Mouse (Mus musculus): ENCODE measurements around the gene Rapgef2. TPM values are rescaled to one million over a fixed set of nuclear protein-coding genes. Genes with fewer than 3 reads are reported as not detected.

Rapgef2 gene
- polyA plus RNA-seq, 1 experiment from 2014 or later = 7.3 TPM

DNA sequence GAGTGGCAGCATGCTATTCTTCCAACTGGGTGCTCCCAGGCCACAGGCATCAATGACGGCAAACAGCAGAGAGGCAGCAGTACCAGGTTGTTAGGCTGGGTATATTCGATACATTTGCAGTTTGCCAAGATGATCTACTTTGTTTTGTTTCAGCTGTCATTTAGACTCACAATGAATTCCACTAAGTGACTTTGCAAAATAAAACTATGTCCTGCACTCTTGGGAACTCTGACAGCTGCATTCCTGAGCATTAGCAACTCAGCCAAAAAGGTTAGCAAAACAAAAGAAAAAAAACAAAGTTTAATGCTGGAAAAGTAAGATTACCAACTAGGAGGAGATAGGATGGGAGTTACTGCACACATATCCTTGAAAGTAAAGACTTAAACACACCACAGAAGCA lies 3.3 kb downstream of the Rapgef2 start:
- no peak for ATAC-seq (ENCODE audit: insufficient number of reproducible peaks, low FRiP score, low TSS enrichment, low read depth)
- Histone ChIP-seq H3K9ac (no peak overlapping the region), H3K4me2 (replicated peaks) (no peak overlapping the region), H3K4me1 (peaks cover 42% of the 10 kb centered on the region), H3K27me3 (no peaks in the 10 kb centered on the region), H3K27ac (replicated peaks) (no peak overlapping the region), H3K9me3 (replicated peaks) (no peaks in the 10 kb centered on the region), H3K4me3 (replicated peaks) (no peak overlapping the region), H3K36me3 (no peaks in the 10 kb centered on the region)
- 24% methylated on average over 2 of the region's 2 CpGs for WGBS

DNA sequence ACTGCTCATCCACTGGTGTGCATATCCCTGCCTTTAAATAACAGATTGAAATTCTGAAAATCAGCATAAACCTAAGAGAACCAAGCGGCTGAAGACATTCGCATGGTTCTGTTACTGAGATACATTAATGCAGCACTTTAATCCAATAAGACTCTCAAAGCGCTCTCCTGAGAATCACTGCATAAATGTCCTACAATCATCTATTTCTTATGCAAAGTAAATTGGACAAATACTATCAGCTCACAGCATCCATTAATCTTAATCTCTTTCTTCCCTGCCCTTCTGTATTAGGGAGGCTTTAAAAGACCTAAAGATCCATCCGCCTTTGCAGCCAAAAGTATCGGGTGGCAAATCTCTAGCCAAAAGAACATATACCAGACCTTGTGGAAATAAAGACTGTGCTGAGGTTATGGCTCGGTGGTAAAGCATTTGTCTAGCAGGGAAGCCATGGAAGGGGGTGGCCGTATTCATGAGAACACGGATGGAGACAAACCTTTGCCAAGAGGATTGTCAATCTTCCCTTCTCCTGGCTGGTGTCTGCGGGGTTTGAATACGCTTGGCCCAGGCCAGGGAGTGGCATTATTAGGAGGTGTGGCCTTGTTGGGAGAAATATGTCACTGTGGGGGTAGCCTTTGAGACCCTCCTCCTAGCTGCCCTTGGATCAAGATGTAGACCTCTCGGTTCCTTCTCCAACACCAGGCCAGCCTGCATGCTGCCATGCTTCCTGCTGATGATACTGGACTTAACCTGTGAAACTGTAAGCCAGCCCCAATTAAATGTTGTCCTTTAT lies 10.3 kb downstream of the Rapgef2 start:
- H3K9ac ChIP-seq = no peak overlapping the region
- ATAC-seq (ENCODE audit: insufficient number of reproducible peaks, low FRiP score, low TSS enrichment, low read depth) = no peak
- no peak overlapping the region for H3K4me2 ChIP-seq (replicated peaks)
- H3K4me1 ChIP-seq = peaks cover 24% of the 10 kb centered on the region
- 72% methylated on average over 11 of the region's 11 CpGs for WGBS
- H3K9me3 ChIP-seq (replicated peaks) = no peaks in the 10 kb centered on the region
- no peak overlapping the region for H3K27ac ChIP-seq (replicated peaks)
- no peak overlapping the region for H3K4me3 ChIP-seq (replicated peaks)
- no peaks in the 10 kb centered on the region for H3K27me3 ChIP-seq
- no peaks in the 10 kb centered on the region for H3K36me3 ChIP-seq

DNA sequence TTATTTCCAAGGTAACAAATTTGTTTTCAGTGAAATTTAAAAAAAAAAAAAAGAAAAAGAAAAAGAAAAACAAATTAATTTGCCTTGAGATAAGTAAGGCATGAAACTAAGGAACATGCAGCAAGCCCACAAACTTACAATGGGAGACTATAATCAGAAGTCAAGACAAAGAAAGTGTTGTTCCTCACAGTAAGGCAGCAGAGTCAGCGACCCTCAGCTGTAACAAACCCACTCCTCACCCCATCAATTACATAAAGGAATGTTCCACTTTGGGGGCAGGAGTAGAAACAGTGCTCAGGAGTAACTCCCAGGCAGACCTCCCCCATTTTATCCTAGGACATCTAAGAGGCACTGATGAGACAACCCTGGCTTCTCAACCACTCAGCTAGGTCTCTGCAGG lies 13.0 kb downstream of the Rapgef2 start:
- no peak for ATAC-seq (ENCODE audit: insufficient number of reproducible peaks, low FRiP score, low TSS enrichment, low read depth)
- peaks cover 31% of the 10 kb centered on the region for H3K4me1 ChIP-seq
- WGBS = 21% methylated on average over 1 of the region's 1 CpGs

DNA sequence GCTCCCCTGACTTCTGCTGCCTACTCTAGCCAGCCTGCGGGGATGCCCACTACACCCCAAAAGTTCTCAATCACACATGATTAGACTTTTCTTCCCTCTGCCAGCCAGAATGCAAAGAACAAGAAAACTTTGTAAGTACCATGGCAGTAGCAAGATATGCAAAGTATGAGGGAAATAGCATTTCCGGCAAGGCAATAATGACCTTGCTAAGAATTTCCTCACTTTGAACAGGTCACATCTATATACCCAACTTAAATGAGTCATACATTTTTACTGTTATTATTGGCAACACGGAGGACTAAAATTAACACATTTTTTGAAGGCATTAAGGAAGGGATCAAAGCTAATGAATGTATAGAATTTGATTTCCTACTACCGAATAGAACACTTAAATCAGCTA lies 13.4 kb downstream of the Rapgef2 start:
- Histone ChIP-seq H3K36me3 (no peaks in the 10 kb centered on the region), H3K4me1 (peaks cover 27% of the 10 kb centered on the region), H3K9ac (no peak overlapping the region), H3K4me3 (replicated peaks) (no peak overlapping the region), H3K9me3 (replicated peaks) (no peaks in the 10 kb centered on the region), H3K4me2 (replicated peaks) (no peak overlapping the region), H3K27ac (replicated peaks) (no peak overlapping the region), H3K27me3 (no peaks in the 10 kb centered on the region)
- ATAC-seq (ENCODE audit: insufficient number of reproducible peaks, low FRiP score, low TSS enrichment, low read depth) = no peak
- 63% methylated on average over 4 of the region's 4 CpGs for WGBS

More for the DNA sequence above, 13.0 kb downstream of the Rapgef2 start:
- no peak overlapping the region for H3K27ac ChIP-seq (replicated peaks)
- no peak overlapping the region for H3K4me3 ChIP-seq (replicated peaks)
- no peak overlapping the region for H3K4me2 ChIP-seq (replicated peaks)
- H3K9me3 ChIP-seq (replicated peaks) = no peaks in the 10 kb centered on the region
- no peaks in the 10 kb centered on the region for H3K27me3 ChIP-seq
- no peak overlapping the region for H3K9ac ChIP-seq
- no peaks in the 10 kb centered on the region for H3K36me3 ChIP-seq

DNA sequence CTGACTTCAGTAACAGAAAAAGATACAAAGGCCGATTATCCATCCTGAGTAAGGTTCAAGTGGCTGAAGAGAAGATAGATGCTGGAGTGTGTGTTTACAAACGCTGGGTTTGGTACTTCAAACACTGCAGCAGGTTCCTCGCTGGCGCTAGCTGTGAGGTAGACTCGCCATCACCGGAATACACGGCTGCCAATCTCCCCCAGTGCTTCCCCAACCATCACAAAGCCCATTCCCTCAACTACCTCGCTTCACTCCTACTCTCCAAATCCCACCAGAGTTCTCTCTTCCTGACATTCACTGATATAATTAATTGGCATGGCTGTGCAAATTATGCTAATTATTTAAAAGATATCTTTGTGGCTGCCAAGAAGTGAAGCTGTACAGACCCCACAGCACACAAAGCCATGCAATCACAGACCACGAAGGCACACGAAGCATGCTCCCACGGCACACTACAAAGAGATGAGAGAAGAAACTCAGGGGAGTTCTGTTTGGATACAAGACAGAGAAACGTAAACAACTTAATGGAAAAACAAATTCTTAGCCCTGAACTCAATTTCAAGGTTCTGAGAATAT lies 15.2 kb downstream of the Rapgef2 start:
- H3K9me3 ChIP-seq (replicated peaks) = no peaks in the 10 kb centered on the region
- no peak for ATAC-seq (ENCODE audit: insufficient number of reproducible peaks, low FRiP score, low TSS enrichment, low read depth)
- H3K27ac ChIP-seq (replicated peaks) = no peak overlapping the region
- no peak overlapping the region for H3K4me2 ChIP-seq (replicated peaks)
- no peaks in the 10 kb centered on the region for H3K36me3 ChIP-seq
- 58% methylated on average over 12 of the region's 12 CpGs for WGBS
- H3K4me1 ChIP-seq = peaks cover 27% of the 10 kb centered on the region
- H3K27me3 ChIP-seq = no peaks in the 10 kb centered on the region
- no peak overlapping the region for H3K9ac ChIP-seq
- no peak overlapping the region for H3K4me3 ChIP-seq (replicated peaks)

DNA sequence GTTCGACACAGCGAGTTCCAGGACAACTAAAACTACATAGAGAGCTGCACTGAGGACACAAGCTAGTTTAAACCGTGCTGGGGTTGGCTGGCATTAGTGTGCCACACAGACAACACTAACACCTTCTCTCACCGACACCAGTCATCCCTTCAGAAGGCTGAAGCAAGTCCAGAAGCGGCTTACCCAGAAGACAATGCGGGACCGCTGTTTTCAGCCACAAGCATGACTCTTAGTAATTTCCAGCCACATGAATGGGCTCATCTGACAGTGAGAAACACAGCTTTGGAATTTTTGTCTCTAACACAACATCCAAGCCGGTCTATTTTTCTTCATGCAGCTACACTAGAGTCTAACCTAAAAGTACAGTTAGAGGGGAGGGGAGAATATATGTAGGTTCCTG lies 16.4 kb downstream of the Rapgef2 start:
- peaks cover 17% of the 10 kb centered on the region; the same call in 1 of the 2 replicates for H3K4me1 ChIP-seq
- ATAC-seq (ENCODE audit: insufficient number of reproducible peaks, low FRiP score, low TSS enrichment, low read depth) = no peak
- no peak overlapping the region for H3K4me2 ChIP-seq (replicated peaks)
- WGBS = 64% methylated on average over 8 of the region's 8 CpGs
- H3K36me3 ChIP-seq = no peaks in the 10 kb centered on the region
- H3K9ac ChIP-seq = no peak overlapping the region
- H3K4me3 ChIP-seq (replicated peaks) = no peak overlapping the region
- no peak overlapping the region for H3K27ac ChIP-seq (replicated peaks)
- no peaks in the 10 kb centered on the region for H3K9me3 ChIP-seq (replicated peaks)
- no peaks in the 10 kb centered on the region for H3K27me3 ChIP-seq

DNA sequence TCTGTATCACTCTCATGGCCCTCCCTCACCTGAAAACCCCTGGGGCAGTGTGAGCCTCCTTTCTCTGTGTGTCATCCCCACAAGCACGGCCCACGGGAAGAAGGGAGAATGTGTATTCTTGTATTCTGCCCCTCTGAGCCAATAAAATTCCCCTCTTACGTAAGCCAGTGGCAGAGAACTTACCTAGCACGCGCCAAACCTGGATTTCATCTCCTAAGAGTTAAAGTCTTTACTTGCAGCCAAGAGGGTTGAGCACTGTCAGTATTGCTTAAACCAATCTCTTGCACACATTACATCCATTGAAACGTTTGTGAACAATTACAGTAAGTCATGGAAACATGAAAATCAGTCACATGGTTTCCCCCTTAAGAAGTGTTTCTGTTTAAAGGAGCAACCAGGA lies 19.3 kb downstream of the Rapgef2 start:
- Histone ChIP-seq H3K27me3 (no peaks in the 10 kb centered on the region), H3K36me3 (no peaks in the 10 kb centered on the region), H3K4me2 (replicated peaks) (no peak overlapping the region), H3K9me3 (replicated peaks) (no peaks in the 10 kb centered on the region), H3K27ac (replicated peaks) (no peak overlapping the region), H3K4me1 (peaks cover 12% of the 10 kb centered on the region; the same call in 1 of the 2 replicates), H3K9ac (no peak overlapping the region), H3K4me3 (replicated peaks) (no peak overlapping the region)
- WGBS = 62% methylated on average over 6 of the region's 6 CpGs
- ATAC-seq (ENCODE audit: insufficient number of reproducible peaks, low FRiP score, low TSS enrichment, low read depth) = no peak

DNA sequence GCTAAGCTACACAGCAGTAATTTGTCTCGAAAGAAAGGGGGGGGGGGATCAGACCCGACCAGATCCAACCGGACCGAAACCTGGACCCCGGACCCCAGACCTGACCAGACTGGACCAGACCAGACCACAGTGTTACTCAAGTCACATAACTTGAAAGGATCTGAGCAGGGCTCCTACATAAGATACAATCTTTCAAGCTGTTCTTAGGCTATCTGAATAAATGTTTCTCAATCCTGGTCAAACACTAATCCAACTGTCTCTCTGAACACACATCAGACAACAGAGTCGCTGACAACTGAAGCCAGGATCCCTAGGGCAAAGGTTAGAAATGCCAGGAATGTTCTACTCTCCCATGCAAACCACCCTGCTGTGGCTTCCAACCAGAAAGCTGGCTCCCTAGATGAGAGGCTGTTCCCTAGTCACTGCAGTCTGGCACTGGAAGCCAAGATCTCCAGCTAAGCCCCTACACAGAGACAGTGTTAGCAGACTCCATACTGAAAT lies 24.5 kb downstream of the Rapgef2 start:
- Histone ChIP-seq H3K36me3 (no peaks in the 10 kb centered on the region), H3K4me3 (replicated peaks) (no peak overlapping the region), H3K4me1 (peaks cover 8% of the 10 kb centered on the region; the same call in 1 of the 2 replicates), H3K9me3 (replicated peaks) (no peaks in the 10 kb centered on the region), H3K9ac (no peak overlapping the region), H3K27me3 (no peaks in the 10 kb centered on the region), H3K4me2 (replicated peaks) (no peak overlapping the region), H3K27ac (replicated peaks) (no peak overlapping the region)
- 57% methylated on average over 6 of the region's 6 CpGs for WGBS
- no peak for ATAC-seq (ENCODE audit: insufficient number of reproducible peaks, low FRiP score, low TSS enrichment, low read depth)

DNA sequence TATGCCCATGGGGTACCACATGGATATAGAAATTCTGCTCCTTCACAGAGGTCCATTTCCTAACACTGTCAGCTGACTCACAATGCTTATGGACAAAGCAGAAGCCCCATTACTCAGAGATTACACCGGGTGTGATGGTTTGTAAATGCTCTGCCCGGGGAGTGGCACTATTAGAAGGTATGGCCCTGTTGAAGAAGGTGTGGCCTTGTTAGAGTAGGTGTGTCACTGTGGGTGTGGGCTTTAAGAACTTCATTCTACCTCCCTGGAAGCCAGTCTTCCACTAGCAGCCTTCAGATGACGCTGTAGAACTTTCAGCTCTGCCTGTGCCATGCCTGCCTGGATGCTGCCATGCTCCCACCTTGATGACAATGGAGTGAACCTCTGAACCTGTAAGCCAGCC lies 32.3 kb downstream of the Rapgef2 start:
- Histone ChIP-seq H3K27ac (replicated peaks) (no peak overlapping the region), H3K4me3 (replicated peaks) (no peak overlapping the region), H3K36me3 (no peaks in the 10 kb centered on the region), H3K4me2 (replicated peaks) (no peak overlapping the region), H3K9ac (no peak overlapping the region), H3K9me3 (replicated peaks) (no peaks in the 10 kb centered on the region), H3K27me3 (no peaks in the 10 kb centered on the region), H3K4me1 (peaks cover 11% of the 10 kb centered on the region; the same call in 1 of the 2 replicates)
- no peak for ATAC-seq (ENCODE audit: insufficient number of reproducible peaks, low FRiP score, low TSS enrichment, low read depth)
- 85% methylated on average over 3 of the region's 3 CpGs for whole genome bisulfite sequencing

DNA sequence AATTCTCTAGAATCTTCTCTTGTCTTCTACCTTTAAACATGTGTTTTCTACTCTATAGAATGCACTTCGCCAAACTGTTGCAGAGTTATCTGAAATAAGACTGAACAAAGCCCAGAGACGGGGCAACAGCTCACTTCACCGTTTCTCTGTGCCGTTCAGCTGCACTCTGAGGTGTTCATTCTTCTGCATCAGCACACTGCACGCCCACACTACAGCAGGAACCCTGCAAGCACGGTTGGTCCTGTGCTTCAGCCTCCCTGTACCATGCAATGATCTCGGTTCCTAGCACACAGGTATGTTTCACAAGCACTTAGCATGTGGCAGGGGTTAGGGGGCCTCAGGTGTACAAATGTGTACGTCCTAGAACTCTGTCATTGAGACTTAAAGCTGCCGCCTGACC lies 32.9 kb downstream of the Rapgef2 start:
- Histone ChIP-seq H3K4me3 (replicated peaks) (no peak overlapping the region), H3K36me3 (no peaks in the 10 kb centered on the region), H3K4me2 (replicated peaks) (no peak overlapping the region), H3K4me1 (peaks cover 10% of the 10 kb centered on the region; the same call in 1 of the 2 replicates), H3K9ac (no peak overlapping the region), H3K27ac (replicated peaks) (no peak overlapping the region), H3K27me3 (no peaks in the 10 kb centered on the region), H3K9me3 (replicated peaks) (no peaks in the 10 kb centered on the region)
- no peak for ATAC-seq (ENCODE audit: insufficient number of reproducible peaks, low FRiP score, low TSS enrichment, low read depth)
- WGBS = 76% methylated on average over 9 of the region's 9 CpGs

DNA sequence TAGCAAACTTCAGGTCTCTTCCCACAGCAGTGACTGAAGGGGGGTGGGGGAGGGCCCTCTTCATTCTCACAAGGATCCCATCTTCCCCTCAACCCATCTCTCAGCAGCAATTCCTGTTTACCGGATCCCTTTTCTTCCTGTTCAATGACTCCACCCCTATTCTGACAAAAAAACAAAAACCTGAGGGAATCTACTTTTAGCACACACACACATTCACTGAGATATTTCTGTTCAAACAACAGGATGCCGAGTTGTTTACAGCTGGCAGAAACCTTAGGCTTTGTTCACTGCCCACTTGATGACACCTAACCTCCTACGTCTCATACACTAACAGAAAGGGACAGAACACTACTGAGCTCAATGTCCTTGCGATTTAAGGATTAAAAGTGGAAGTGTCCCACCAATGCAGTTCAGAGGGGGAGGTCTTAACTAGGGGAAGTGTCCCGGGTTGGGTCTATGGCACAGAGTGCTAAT lies 33.4 kb downstream of the Rapgef2 start:
- Histone ChIP-seq H3K4me2 (replicated peaks) (no peak overlapping the region), H3K4me3 (replicated peaks) (no peak overlapping the region), H3K27me3 (no peaks in the 10 kb centered on the region), H3K9me3 (replicated peaks) (no peaks in the 10 kb centered on the region), H3K36me3 (no peaks in the 10 kb centered on the region), H3K27ac (replicated peaks) (no peak overlapping the region), H3K4me1 (peaks cover 15% of the 10 kb centered on the region), H3K9ac (no peak overlapping the region)
- no peak for ATAC-seq (ENCODE audit: insufficient number of reproducible peaks, low FRiP score, low TSS enrichment, low read depth)
- WGBS = 51% methylated on average over 5 of the region's 5 CpGs
